Mouse (Mus musculus): Measurements from ENCODE around the gene Gucy1b1. TPM values are rescaled to one million over a fixed set of nuclear protein-coding genes. Genes with fewer than 3 reads are reported as not detected.

The Gucy1b1 gene
- polyA plus RNA-seq, 1 experiment = 2.4 TPM

DNA sequence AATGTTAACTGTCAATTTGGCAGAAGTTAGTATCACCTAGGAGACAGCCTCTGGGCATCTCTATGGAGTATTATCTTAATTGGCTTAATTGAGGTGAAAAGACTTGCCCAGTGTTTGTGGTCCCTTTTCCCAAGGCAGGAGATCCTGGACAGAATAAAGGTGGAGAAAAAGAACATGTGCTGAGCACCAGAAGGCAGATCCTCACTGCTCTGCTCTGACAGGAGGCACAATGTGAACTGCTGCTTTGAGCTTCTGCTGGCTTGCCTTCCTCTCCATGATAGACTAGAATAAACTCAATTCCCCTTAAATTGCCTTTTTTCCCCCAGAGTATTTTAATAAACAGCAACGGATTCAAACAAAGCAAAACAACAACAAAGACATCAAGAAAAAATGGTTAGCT, 89.4 kb downstream of the Gucy1b1 start:
- Histone ChIP-seq H3K4me1 (ENCODE audit: control insufficient read depth, insufficient read depth, insufficient read length, low read length) (no peaks in the 10 kb centered on the region), H3K4me3 (ENCODE audit: low read depth, low read length) (no peak overlapping the region), H3K27me3 (ENCODE audit: control insufficient read depth, insufficient read depth, low read length) (no peaks in the 10 kb centered on the region), H3K27ac (ENCODE audit: insufficient read depth, low read depth, low read length) (no peak overlapping the region), H3K36me3 (ENCODE audit: control insufficient read depth, insufficient read depth, low read length) (no peaks in the 10 kb centered on the region)
- no peak for TF ChIP-seq CTCF (IDR thresholded peaks at IDR 0.05; ENCODE audit: extremely low read depth, insufficient read length, insufficient replicate concordance, low read depth, low read length)
- no peak for TF ChIP-seq POLR2A (IDR thresholded peaks at IDR 0.05; ENCODE audit: low read depth, low read length)
- 43% methylated on average over 1 of the region's 1 CpGs for WGBS

DNA sequence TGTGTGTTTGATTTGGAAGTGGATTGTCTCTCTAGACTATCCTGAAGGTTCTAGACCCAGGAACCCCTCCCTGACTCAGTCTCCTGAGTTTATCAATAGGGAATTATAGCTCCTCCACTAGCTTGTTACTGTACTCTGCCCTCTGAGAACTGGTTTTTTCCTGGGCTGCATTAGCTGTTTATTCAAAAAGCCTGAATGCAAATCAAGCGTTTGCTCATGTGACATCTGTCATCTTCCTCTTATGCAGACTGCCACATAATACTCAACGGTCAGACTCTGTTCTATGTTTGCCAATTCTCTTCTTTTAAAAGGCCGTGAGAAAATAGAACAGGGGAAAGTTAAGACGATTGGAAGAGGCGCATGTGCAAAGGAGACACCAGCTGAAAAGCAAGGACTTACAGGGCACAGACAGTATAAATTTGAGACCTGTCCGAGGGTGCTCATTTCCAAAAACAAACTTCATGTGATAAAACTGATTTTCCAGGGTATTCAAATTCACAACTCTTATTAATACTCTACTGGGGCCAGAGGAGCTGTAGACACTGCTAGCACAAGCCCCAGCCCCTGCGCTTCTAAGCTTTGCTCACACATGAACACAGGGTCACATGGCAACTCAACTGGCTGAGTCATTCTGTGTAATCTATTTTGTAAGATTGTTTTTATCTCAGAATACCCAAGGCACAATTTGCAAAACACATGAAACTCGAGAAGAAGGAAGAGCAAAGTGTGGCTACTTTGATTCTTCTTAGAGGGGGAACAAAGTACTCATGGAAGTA, 91.2 kb downstream of the Gucy1b1 start:
- no peak for TF ChIP-seq CTCF (IDR thresholded peaks at IDR 0.05; ENCODE audit: extremely low read depth, insufficient read length, insufficient replicate concordance, low read depth, low read length)
- TF ChIP-seq POLR2A (IDR thresholded peaks at IDR 0.05; ENCODE audit: low read depth, low read length) = no peak
- Histone ChIP-seq H3K4me3 (ENCODE audit: low read depth, low read length) (no peak overlapping the region), H3K4me1 (ENCODE audit: control insufficient read depth, insufficient read depth, insufficient read length, low read length) (no peaks in the 10 kb centered on the region), H3K27me3 (ENCODE audit: control insufficient read depth, insufficient read depth, low read length) (no peaks in the 10 kb centered on the region), H3K27ac (ENCODE audit: insufficient read depth, low read depth, low read length) (no peak overlapping the region), H3K36me3 (ENCODE audit: control insufficient read depth, insufficient read depth, low read length) (no peaks in the 10 kb centered on the region)
- WGBS = 61% methylated on average over 8 of the region's 8 CpGs

Other genes with a start within 250 kb of the Gucy1b1 start
- gene Ctso, start 142.1 kb downstream of the Gucy1b1 start, polyA plus RNA-seq (2012; rRNA removed) = 1.3 and 2.3 TPM in 2 replicates
- gene Tdo2, start 98.5 kb downstream of the Gucy1b1 start, polyA plus RNA-seq (2012; rRNA removed) = not detected in 2 replicates
- gene Asic5, start 92.4 kb downstream of the Gucy1b1 start, polyA plus RNA-seq (2012; rRNA removed) = 0.06 and 0.32 TPM in 2 replicates
- gene Gucy1a1, start 71.1 kb upstream of the Gucy1b1 start, polyA plus RNA-seq (2012; rRNA removed) = 2.0 and 3.6 TPM in 2 replicates

Data from small intestine, adult 2 months (tissue).